Mouse (Mus musculus) kidney, embryonic 14.5 days (tissue): Measurements from ENCODE around the gene Cox15. TPM values are rescaled to one million over a fixed set of nuclear protein-coding genes. Genes with fewer than 3 reads are reported as not detected.

Experiments used
- ATAC-seq: fragments of 200-750 bp; cut with Nextera tagmentation; 2 replicates; pipeline ENCODE4 v1.8.0; 2017; ENCODE audit warnings: moderate number of reproducible peaks, mild to moderate bottlenecking, moderate TSS enrichment, moderate library complexity; ENCODE audit not compliant: low FRiP score, low TSS enrichment
- H3K27ac ChIP-seq: fragments of 300-500 bp; sonication (generic); 2 replicates; pipeline ENCODE4 v1.5.1; 2014; ENCODE audit warnings: low read depth, mild to moderate bottlenecking, low read length, moderate library complexity, mixed read lengths
- H3K27me3 ChIP-seq: fragments of 300-500 bp; sonication (generic); 2 replicates; pipeline ENCODE4 v1.6.1; 2014; ENCODE audit warnings: mild to moderate bottlenecking, low read length; ENCODE audit not compliant: control insufficient read depth, insufficient read depth
- H3K36me3 ChIP-seq: fragments of 300-500 bp; sonication (generic); 2 replicates; pipeline ENCODE4 v1.6.1; 2014; ENCODE audit warnings: low read length, mixed read lengths; ENCODE audit not compliant: control insufficient read depth, insufficient read depth
- H3K4me1 ChIP-seq: fragments of 300-500 bp; sonication (generic); 2 replicates; pipeline ENCODE4 v1.6.1; 2014; ENCODE audit warnings: low read length, mixed read lengths; ENCODE audit not compliant: control insufficient read depth, insufficient read depth
- H3K4me2 ChIP-seq: fragments of 300-500 bp; sonication (generic); replicated peaks from 2 replicates; pipeline ENCODE4 v1.6.1; 2014; ENCODE audit warnings: low read depth, mild to moderate bottlenecking, low read length
- H3K4me3 ChIP-seq: fragments of 300-500 bp; sonication (generic); 2 replicates; pipeline ENCODE4 v1.5.1; 2014; ENCODE audit warnings: mild to moderate bottlenecking, low read length
- H3K9ac ChIP-seq: fragments of 300-500 bp; sonication (generic); 2 replicates; pipeline ENCODE4 v1.6.1; 2014; ENCODE audit warnings: low read depth, mild to moderate bottlenecking, low read length, moderate library complexity
- H3K9me3 ChIP-seq: fragments of 300-500 bp; sonication (generic); 2 replicates; pipeline ENCODE4 v1.6.1; 2016; ENCODE audit warnings: low read length; ENCODE audit not compliant: control insufficient read depth
- WGBS: fragments of 180-500 bp; shearing (Covaris S2); extraction: QIAGEN DNeasy Blood & Tissue Kit; methylation state at CpG from one replicate; pipeline ENCODE4 v1.1.7; 2014; 5-methylcytosine and 5-hydroxymethylcytosine counted together
- polyA plus RNA-seq: library from polyadenylated mRNA; unstranded; fragments of >200 nt; fragmentation: Nextera tagmentation; extraction: Ambion mirVana; gene quantifications from 2 replicates; pipeline ENCODE4 v1.2.1, GENCODE M21; 2014

Cox15 gene
- polyA plus RNA-seq, 1 experiment from 2014 or later, result 10.5 TPM

- no peak overlapping the region for H3K27ac ChIP-seq
- peaks cover 58% of the 10 kb centered on the region for H3K36me3 ChIP-seq
- no peak for ATAC-seq
- 88% methylated on average over 4 of the region's 4 CpGs for WGBS
- H3K4me3 ChIP-seq, result no peak overlapping the region
- no peaks in the 10 kb centered on the region for H3K4me1 ChIP-seq
- H3K27me3 ChIP-seq, result no peaks in the 10 kb centered on the region
- no peaks in the 10 kb centered on the region for H3K9me3 ChIP-seq
- no peak overlapping the region for H3K4me2 ChIP-seq
- no peak overlapping the region for H3K9ac ChIP-seq
Measured at GRCm38 (mm10) chr19:43747877-43748276, 4.9 kb downstream of the Cox15 start.

- H3K27me3 ChIP-seq, result no peaks in the 10 kb centered on the region
- H3K27ac ChIP-seq, result no peak overlapping the region
- no peak overlapping the region for H3K4me2 ChIP-seq
- no peak for ATAC-seq
- peaks cover 75% of the 10 kb centered on the region for H3K36me3 ChIP-seq
- H3K4me1 ChIP-seq, result no peaks in the 10 kb centered on the region
- H3K4me3 ChIP-seq, result no peak overlapping the region
- WGBS, result 87% methylated on average over 3 of the region's 3 CpGs
- H3K9me3 ChIP-seq, result no peaks in the 10 kb centered on the region
- no peak overlapping the region for H3K9ac ChIP-seq
Measured at GRCm38 (mm10) chr19:43745740-43746139, 7.1 kb downstream of the Cox15 start.

- H3K9me3 ChIP-seq, result no peaks in the 10 kb centered on the region
- no peak overlapping the region for H3K4me2 ChIP-seq
- WGBS, result 93% methylated on average over 7 of the region's 7 CpGs
- H3K27ac ChIP-seq, result no peak overlapping the region
- no peak overlapping the region for H3K4me3 ChIP-seq
- no peaks in the 10 kb centered on the region for H3K4me1 ChIP-seq
- peaks cover 78% of the 10 kb centered on the region for H3K36me3 ChIP-seq
- ATAC-seq, result no peak
- H3K9ac ChIP-seq, result no peak overlapping the region
- H3K27me3 ChIP-seq, result no peaks in the 10 kb centered on the region
Measured at GRCm38 (mm10) chr19:43743401-43743800, 9.4 kb downstream of the Cox15 start.

DNA sequence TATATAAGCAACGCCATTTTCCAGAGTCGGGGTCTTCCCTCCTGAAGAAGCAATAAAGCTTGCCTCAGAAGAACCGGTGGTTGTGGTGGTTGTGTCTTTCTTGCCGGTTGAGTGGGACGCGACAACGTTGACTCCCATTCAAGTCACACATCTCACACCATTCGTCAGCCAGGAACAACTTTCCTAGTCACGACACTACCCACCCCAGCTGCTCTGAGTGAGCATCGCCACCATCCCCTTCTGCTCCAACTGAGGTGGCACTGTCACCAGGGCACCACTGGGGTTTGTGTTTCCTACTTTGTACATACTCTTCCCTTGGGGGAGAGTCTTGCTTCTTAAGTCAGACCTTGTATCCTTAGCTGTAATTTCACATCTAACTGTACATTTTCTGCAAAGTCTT, 14.4 kb downstream of the Cox15 start:
- H3K4me1 ChIP-seq, result no peaks in the 10 kb centered on the region
- H3K9ac ChIP-seq, result no peak overlapping the region
- H3K27me3 ChIP-seq, result no peaks in the 10 kb centered on the region
- no peak overlapping the region for H3K4me3 ChIP-seq
- 95% methylated on average over 10 of the region's 10 CpGs for WGBS
- no peak for ATAC-seq
- no peak overlapping the region for H3K4me2 ChIP-seq
- H3K27ac ChIP-seq, result no peak overlapping the region
- H3K9me3 ChIP-seq, result no peaks in the 10 kb centered on the region
- peaks cover 71% of the 10 kb centered on the region for H3K36me3 ChIP-seq

DNA sequence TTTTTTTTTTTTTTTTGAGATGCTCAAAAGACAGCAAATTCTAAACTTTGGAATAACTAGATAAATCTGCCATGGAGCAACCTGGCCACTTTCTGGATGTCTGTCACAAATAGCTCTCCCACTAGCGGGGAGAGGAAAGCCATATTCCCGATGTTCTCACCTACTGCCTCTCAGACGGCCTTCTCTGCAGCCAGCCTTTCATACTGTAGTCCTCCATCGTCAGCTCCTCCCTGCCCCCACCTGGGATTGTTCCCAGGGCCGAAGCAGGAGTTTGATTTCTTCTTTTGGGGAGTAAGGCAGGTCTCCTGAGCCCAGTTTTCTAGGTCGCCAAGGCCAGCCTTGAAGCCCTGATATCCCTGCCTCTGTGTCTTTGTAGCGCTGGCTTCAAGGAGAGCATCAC, 21.6 kb downstream of the Cox15 start:
- H3K4me2 ChIP-seq, result no peak overlapping the region
- no peak overlapping the region for H3K9ac ChIP-seq
- 63% methylated on average over 7 of the region's 7 CpGs for WGBS
- H3K27ac ChIP-seq, result no peak overlapping the region
- peaks cover 35% of the 10 kb centered on the region for H3K36me3 ChIP-seq
- no peak overlapping the region for H3K4me3 ChIP-seq
- H3K9me3 ChIP-seq, result no peaks in the 10 kb centered on the region
- no peaks in the 10 kb centered on the region for H3K4me1 ChIP-seq
- no peaks in the 10 kb centered on the region for H3K27me3 ChIP-seq
- ATAC-seq, result no peak

- H3K36me3 ChIP-seq, result peaks cover 38% of the 10 kb centered on the region
- WGBS, result 32% methylated on average over 8 of the region's 8 CpGs
- peak overlapping the region; percentile 34; the same call in 1 of the 2 replicates for H3K27ac ChIP-seq
- no peaks in the 10 kb centered on the region for H3K4me1 ChIP-seq
- no peaks in the 10 kb centered on the region for H3K27me3 ChIP-seq
- no peak for ATAC-seq
- peak overlapping the region; percentile 34 for H3K4me2 ChIP-seq
- no peak overlapping the region for H3K9ac ChIP-seq
- H3K4me3 ChIP-seq, result peak overlapping the region; percentile 23; the same call in 1 of the 2 replicates
- no peaks in the 10 kb centered on the region for H3K9me3 ChIP-seq
Measured at GRCm38 (mm10) chr19:43730037-43730428, 22.8 kb downstream of the Cox15 start.

DNA sequence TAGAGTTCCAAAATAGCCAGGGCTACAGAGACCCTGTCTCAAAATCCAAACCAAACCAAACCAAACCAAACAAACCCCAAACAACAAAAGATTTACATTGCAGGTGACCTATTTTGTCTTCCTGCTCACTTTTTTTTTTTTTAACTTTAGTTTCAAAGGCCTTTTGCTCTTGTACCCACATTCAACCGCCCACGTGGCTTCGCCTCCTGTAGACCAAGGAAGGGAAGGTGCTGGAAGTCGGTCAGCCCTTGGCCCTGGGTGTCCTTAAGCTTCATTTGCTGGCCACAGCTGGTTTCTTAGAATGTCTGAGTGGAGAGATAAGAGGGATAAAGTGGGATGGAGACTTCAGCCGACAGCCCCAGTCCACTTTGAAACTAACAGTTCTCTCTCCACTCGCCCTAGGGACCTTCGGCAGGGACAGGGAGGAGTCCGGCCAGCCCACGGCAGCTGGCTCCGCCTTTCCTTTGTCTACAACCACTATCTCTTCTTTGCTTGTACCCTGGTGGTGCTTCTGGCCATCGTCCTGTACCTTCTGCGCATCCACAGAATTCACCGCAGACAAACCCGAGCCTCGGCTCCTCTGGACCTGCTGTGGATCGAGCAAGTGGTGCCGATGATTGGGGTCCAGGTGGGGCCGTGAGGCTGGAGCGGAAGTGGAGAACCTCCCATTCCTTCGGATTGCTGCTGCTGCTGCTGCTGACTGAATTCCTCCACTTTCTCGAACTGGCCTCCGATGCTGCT, 23.3 kb downstream of the Cox15 start:
- WGBS, result 43% methylated on average over 22 of the region's 22 CpGs
- no peaks in the 10 kb centered on the region for H3K4me1 ChIP-seq
- no peaks in the 10 kb centered on the region for H3K9me3 ChIP-seq
- H3K27ac ChIP-seq, result peak overlapping the region; percentile 34; the same call in 1 of the 2 replicates
- H3K4me3 ChIP-seq, result peak overlapping the region; percentile 23; the same call in 1 of the 2 replicates
- H3K36me3 ChIP-seq, result peaks cover 37% of the 10 kb centered on the region
- H3K9ac ChIP-seq, result peak overlapping the region; percentile 52; the same call in 1 of the 2 replicates
- ATAC-seq, result peak; percentile 63; the same call in 1 of the 2 replicates
- peak overlapping the region; percentile 34 for H3K4me2 ChIP-seq
- no peaks in the 10 kb centered on the region for H3K27me3 ChIP-seq

DNA sequence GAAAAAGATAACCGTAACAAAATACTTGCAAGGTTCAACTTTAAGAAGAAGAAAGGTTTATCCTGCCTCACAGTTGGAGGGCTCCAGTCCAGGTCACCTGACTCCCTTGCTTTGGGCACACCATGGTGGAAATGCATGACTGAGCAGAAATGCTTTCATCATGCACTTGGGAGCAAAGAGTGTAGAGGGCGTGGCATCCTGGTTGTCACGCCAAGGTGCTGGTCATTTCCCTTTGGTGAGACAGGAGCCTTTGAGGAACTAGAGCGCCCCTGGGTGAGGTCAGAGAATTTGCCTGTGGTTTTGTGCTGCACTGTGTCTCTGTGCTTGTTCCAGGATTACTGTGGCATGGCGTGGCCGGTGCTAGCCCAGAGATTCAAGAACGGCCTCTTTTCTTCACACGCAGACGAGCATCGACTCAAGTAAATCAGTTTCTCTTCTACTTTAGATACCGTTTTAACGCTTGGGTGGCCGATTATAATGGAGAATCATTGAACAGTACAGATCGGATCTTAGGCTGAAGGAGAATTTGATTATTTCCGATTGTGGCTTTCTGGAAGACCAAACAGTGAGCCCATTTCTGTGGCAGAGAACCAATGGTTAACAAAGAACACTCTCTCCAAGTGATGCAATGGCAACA, 26.2 kb downstream of the Cox15 start:
- Histone ChIP-seq H3K36me3 (peaks cover 51% of the 10 kb centered on the region), H3K27me3 (no peaks in the 10 kb centered on the region), H3K27ac (no peak overlapping the region), H3K4me2 (no peak overlapping the region), H3K4me3 (no peak overlapping the region), H3K9ac (no peak overlapping the region), H3K9me3 (no peaks in the 10 kb centered on the region), H3K4me1 (no peaks in the 10 kb centered on the region)
- no peak for ATAC-seq
- 85% methylated on average over 15 of the region's 15 CpGs for WGBS

DNA sequence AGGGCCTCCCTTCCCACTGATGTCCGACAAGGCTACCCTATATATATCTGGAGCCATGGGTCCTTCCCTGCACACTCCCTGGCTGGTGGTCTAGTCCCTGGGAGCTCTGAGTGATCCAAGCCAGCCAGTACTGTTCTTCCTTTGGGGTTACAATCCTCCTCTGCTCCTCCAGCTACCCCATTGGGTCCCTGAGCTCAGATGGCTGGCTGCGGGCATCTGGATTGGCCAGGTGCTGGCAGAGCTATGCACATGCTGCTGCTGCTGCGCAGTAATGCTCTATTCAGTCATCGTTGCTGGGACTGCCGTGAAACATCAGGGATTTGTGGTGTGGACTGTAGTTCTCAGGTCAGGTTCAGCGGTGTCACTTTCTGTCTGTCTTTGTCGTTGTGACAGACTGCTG, 28.0 kb downstream of the Cox15 start:
- ATAC-seq, result no peak
- H3K27ac ChIP-seq, result no peak overlapping the region
- no peak overlapping the region for H3K9ac ChIP-seq
- H3K4me2 ChIP-seq, result no peak overlapping the region
- no peak overlapping the region for H3K4me3 ChIP-seq
- peaks cover 57% of the 10 kb centered on the region for H3K36me3 ChIP-seq
- H3K9me3 ChIP-seq, result no peaks in the 10 kb centered on the region
- H3K27me3 ChIP-seq, result no peaks in the 10 kb centered on the region
- WGBS, result 87% methylated on average over 7 of the region's 7 CpGs
- no peaks in the 10 kb centered on the region for H3K4me1 ChIP-seq
